21 mouse cellular contexts compared by ENCODE assay signal in the genomic region with DNA sequence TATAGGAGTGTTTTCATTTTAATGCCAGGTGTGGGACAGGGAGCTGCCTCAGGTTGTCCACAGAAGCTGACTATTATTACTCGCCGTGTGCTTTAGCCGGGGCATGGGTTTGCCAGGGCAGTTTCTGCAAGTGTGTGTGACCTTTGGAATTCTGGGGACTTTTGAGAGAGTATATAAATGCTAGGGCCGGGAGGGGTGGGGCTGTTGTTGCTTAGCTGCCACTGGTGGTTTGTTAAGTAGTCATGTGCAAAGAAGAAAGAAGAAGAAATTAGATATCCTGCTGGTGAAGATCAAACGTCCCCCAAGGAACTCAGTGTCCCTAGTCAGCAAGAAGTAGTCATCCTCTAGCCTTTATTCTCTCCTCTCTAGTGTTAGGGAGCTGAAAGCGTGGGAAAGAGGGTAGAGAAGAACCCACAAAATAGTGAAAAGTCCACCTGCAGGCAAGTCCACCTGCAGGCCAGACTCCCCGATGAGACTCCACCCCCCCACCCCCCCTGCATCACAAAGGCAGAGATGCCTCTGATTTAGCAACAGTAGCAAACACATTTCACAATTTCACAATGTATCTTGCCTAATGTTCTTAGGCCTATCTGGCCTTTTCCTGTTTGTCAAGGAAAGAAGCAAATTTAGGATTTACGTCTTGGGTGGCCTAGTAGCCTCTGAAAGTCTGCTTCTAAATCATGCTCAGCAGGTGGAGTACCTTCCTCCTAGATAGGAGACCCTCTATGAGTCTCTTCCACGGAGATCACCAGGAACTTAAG. TPM values are rescaled to one million over a fixed set of nuclear protein-coding genes. Genes with fewer than 3 reads are reported as not detected.
DNase-seq lines count a peak whose midpoint lies in the region; ATAC-seq and TF ChIP-seq lines count a peak whose summit lies in the region.
"Had no signal": no experiment of that assay in that cellular context is flagged by ENCODE, and none has a peak within 500 bp of the region (broad histone marks: within the 10 kb centered on the region; RNA-seq: fewer than 3 reads in every experiment).

No protein-coding gene starts in this region.

- no peak for TF ChIP-seq POLR2A in liver, adult 2 months (IDR thresholded peaks at IDR 0.05; ENCODE audit: extremely low read depth, insufficient read depth, low read length)
- no peak for TF ChIP-seq POLR2A in bone marrow macrophage, adult 2 months (IDR thresholded peaks at IDR 0.05; ENCODE audit: borderline replicate concordance, low read depth, low read length)

- TF ChIP-seq CTCF in liver, adult 2 months (IDR thresholded peaks at IDR 0.05; ENCODE audit: low read depth, low read length), result no peak
- no peak for TF ChIP-seq CTCF in bone marrow macrophage, adult 2 months (IDR thresholded peaks at IDR 0.05; ENCODE audit: low read depth, low read length)
- no peak for TF ChIP-seq CTCF in forebrain, postnatal 0 days (IDR thresholded peaks at IDR 0.05; ENCODE audit: low read depth)

- H3K4me1 ChIP-seq in liver, adult 2 months (ENCODE audit: control insufficient read depth, insufficient read depth, low read length), result peaks cover 6% of the 10 kb centered on the region
- peaks cover 9% of the 10 kb centered on the region for H3K4me1 ChIP-seq in liver, embryonic 12.5 days
- H3K4me1 ChIP-seq in bone marrow macrophage, adult 2 months (ENCODE audit: control insufficient read depth, insufficient read depth, low read length), result peaks cover 52% of the 10 kb centered on the region
- peaks cover 4% of the 10 kb centered on the region; the same call in 1 of the 2 replicates for H3K4me1 ChIP-seq in forebrain, postnatal 0 days (ENCODE audit: insufficient read depth)
- H3K4me1 ChIP-seq: embryonic facial prominence, embryonic 12.5 days had no signal

- no peaks in the 10 kb centered on the region for H3K36me3 ChIP-seq in liver, adult 2 months (ENCODE audit: control insufficient read depth, insufficient read depth, low read length)
- H3K36me3 ChIP-seq in liver, embryonic 12.5 days, result no peaks in the 10 kb centered on the region
- no peaks in the 10 kb centered on the region for H3K36me3 ChIP-seq in forebrain, postnatal 0 days (ENCODE audit: insufficient read depth)
- H3K36me3 ChIP-seq: embryonic facial prominence, embryonic 12.5 days; forebrain, embryonic 15.5 days; heart, embryonic 15.5 days; hindbrain, embryonic 12.5 days; limb, embryonic 10.5 days; liver, embryonic 15.5 days had no signal

- H3K27me3 ChIP-seq in liver, adult 2 months (ENCODE audit: control insufficient read depth, insufficient read depth, low read length), result no peaks in the 10 kb centered on the region
- H3K27me3 ChIP-seq in liver, embryonic 12.5 days (replicated peaks), result no peaks in the 10 kb centered on the region
- H3K27me3 ChIP-seq in forebrain, postnatal 0 days (ENCODE audit: insufficient read depth, low read length), result no peaks in the 10 kb centered on the region
- H3K27me3 ChIP-seq: embryonic facial prominence, embryonic 12.5 days; forebrain, embryonic 15.5 days; heart, embryonic 15.5 days; hindbrain, embryonic 12.5 days; liver, embryonic 15.5 days had no signal

- no peak overlapping the region for H3K4me2 ChIP-seq in liver, embryonic 12.5 days
- H3K4me2 ChIP-seq in forebrain, postnatal 0 days (ENCODE audit: low read depth), result no peak overlapping the region
- H3K4me2 ChIP-seq: embryonic facial prominence, embryonic 12.5 days; forebrain, embryonic 15.5 days; heart, embryonic 15.5 days; hindbrain, embryonic 12.5 days; liver, embryonic 15.5 days had no signal

- H3K4me3 ChIP-seq in liver, adult 2 months (ENCODE audit: insufficient read depth, low read depth, low read length), result no peak overlapping the region
- no peak overlapping the region for H3K4me3 ChIP-seq in liver, embryonic 12.5 days
- H3K4me3 ChIP-seq in bone marrow macrophage, adult 2 months (ENCODE audit: insufficient read depth, low read length), result no peak overlapping the region
- no peak overlapping the region for H3K4me3 ChIP-seq in forebrain, postnatal 0 days (ENCODE audit: low read depth, low read length)
- H3K4me3 ChIP-seq: embryonic facial prominence, embryonic 12.5 days; forebrain, embryonic 15.5 days; heart, embryonic 15.5 days; hindbrain, embryonic 12.5 days; layer of hippocampus, adult 2 months; limb, embryonic 10.5 days; liver, embryonic 15.5 days had no signal

- 24% methylated on average over 9 of the region's 9 CpGs for WGBS in liver, adult 2 months
- WGBS in liver, embryonic 12.5 days (ENCODE audit: insufficient replicate concordance), result 57% methylated on average over 9 of the region's 9 CpGs
- 79% methylated on average over 9 of the region's 9 CpGs for WGBS in forebrain, postnatal 0 days

- ATAC-seq in liver, embryonic 12.5 days, result no peak
- peak; percentile 30 for ATAC-seq in megakaryocyte, adult 5-6 weeks (ENCODE audit: poor library complexity, severe bottlenecking)
- no peak for ATAC-seq in forebrain, postnatal 0 days
- ATAC-seq: forebrain, embryonic 15.5 days; inflammation-experienced regulatory T-cells, adult 6 months; midbrain, embryonic 16.5 days had no signal

- no peaks in the 10 kb centered on the region for H3K9me3 ChIP-seq in liver, embryonic 12.5 days (replicated peaks)
- no peaks in the 10 kb centered on the region for H3K9me3 ChIP-seq in forebrain, postnatal 0 days (ENCODE audit: low read length)
- H3K9me3 ChIP-seq: embryonic facial prominence, embryonic 12.5 days; forebrain, embryonic 15.5 days; heart, embryonic 15.5 days; hindbrain, embryonic 12.5 days; limb, embryonic 10.5 days; liver, embryonic 15.5 days had no signal

- peak overlapping the region; percentile 50 for H3K27ac ChIP-seq in liver, adult 2 months (replicated peaks; ENCODE audit: insufficient read depth, low read depth, low read length)
- H3K27ac ChIP-seq in liver, embryonic 12.5 days, result no peak overlapping the region
- peak overlapping the region; percentile 92 for H3K27ac ChIP-seq in bone marrow macrophage, adult 2 months (ENCODE audit: insufficient read depth, low read depth, low read length)
- no peak overlapping the region for H3K27ac ChIP-seq in forebrain, postnatal 0 days (ENCODE audit: low read depth, low read length)
- H3K27ac ChIP-seq: embryonic facial prominence, embryonic 12.5 days; forebrain, embryonic 15.5 days; heart, embryonic 15.5 days; hindbrain, embryonic 12.5 days; kidney, postnatal 0 days; layer of hippocampus, adult 2 months; limb, embryonic 10.5 days; liver, embryonic 15.5 days had no signal

- DNase-seq in liver, adult 2 months (ENCODE audit: extremely low read depth, low read depth, low spot score), result peak; percentile 71
- peak; percentile 49 for DNase-seq in 416B (ENCODE audit: low read depth)
- no peak for DNase-seq in kidney, adult 9 months
- no peak for DNase-seq in embryo, embryonic 10 days (ENCODE audit: low spot score)
- DNase-seq in forebrain, postnatal 0 days, result no peak
- DNase-seq: cerebellum, postnatal 25 days; spleen, adult 18-20 months; thymus, postnatal 4 days had no signal

- H3K9ac ChIP-seq in liver, adult 2 months (ENCODE audit: low read depth, low read length), result no peak overlapping the region
- H3K9ac ChIP-seq in liver, embryonic 12.5 days, result no peak overlapping the region
- no peak overlapping the region for H3K9ac ChIP-seq in forebrain, postnatal 0 days
- H3K9ac ChIP-seq: embryonic facial prominence, embryonic 12.5 days; forebrain, embryonic 15.5 days; heart, embryonic 15.5 days; hindbrain, embryonic 12.5 days; liver, embryonic 15.5 days had no signal

- no peaks in the 10 kb centered on the region for H3K79me2 ChIP-seq in liver, adult 2 months (ENCODE audit: control insufficient read depth, insufficient read depth, low read length)

RNA-seq across cellular contexts. Expression of a gene that starts 17.6 kb away (rescaled TPM):
- total RNA-seq in liver, adult 2 months (2014; rRNA removed), result under 0.01 TPM in 2 replicates
- polyA plus RNA-seq in liver, adult 2 months (2012; rRNA removed), result under 0.01 TPM in 2 replicates
- polyA plus RNA-seq in liver, embryonic 12.5 days (2016; fragmentation: Nextera tagmentation; extraction: Ambion mirVana), result 0.06 and 0.10 TPM in 2 replicates
- 0.29 and 0.41 TPM in 2 replicates for polyA plus RNA-seq in bone marrow macrophage, adult 2 months (2012; ENCODE audit: insufficient read depth, insufficient read length, missing spikeins)
- under 0.01 TPM in 1 of 2 replicates, not detected in the other for total RNA-seq in megakaryocyte, adult 5-6 weeks (2015)
- under 0.01 TPM in 2 replicates for total RNA-seq in megakaryocyte, adult 5-6 weeks (2017)
- total RNA-seq in forebrain, postnatal 0 days (2014; rRNA removed), result 0.23 and 0.62 TPM in 2 replicates
- 0.03 and 0.17 TPM in 2 replicates for polyA plus RNA-seq in forebrain, postnatal 0 days (2015; fragmentation: Nextera tagmentation; extraction: Ambion mirVana)

Comparison
In these comparisons a context has a peak if more than half of its experiments do, and no peak if none do; other contexts are left out.
1. H3K27ac ChIP-seq: peak in liver, adult 2 months (single experiment) and bone marrow macrophage, adult 2 months (single experiment); none in liver, embryonic 12.5 days (single experiment) and forebrain, postnatal 0 days (single experiment).
2. DNase-seq: peak in liver, adult 2 months (single experiment) and 416B (single experiment); none in kidney, adult 9 months (single experiment), embryo, embryonic 10 days (single experiment) and forebrain, postnatal 0 days (single experiment).